Mouse (Mus musculus) forebrain, embryonic 11.5 days (tissue): ENCODE data around the gene Adgb. TPM values are rescaled to one million over a fixed set of nuclear protein-coding genes. Genes with fewer than 3 reads are reported as not detected.

Experiments used
- ATAC-seq: fragments of 200-750 bp; cut with Nextera tagmentation; replicated peaks from 2 replicates; pipeline ENCODE4 v1.8.0; 2017; ENCODE audit warnings: moderate TSS enrichment; ENCODE audit not compliant: low FRiP score
- DNase-seq: peaks from one replicate; pipeline ENCODE4 v3.0.0-alpha.2; 2017; ENCODE audit warnings: low spot score
- H3K27ac ChIP-seq: fragments of 300-500 bp; sonication (generic); 2 replicates; pipeline ENCODE4 v1.5.1; 2014; ENCODE audit warnings: low read depth, low read length
- H3K27me3 ChIP-seq: fragments of 300-500 bp; sonication (generic); 2 replicates; pipeline ENCODE4 v1.6.1; 2014; ENCODE audit warnings: mild to moderate bottlenecking, low read length, mixed read lengths; ENCODE audit not compliant: control insufficient read depth, insufficient read depth
- H3K36me3 ChIP-seq: fragments of 300-500 bp; sonication (generic); 2 replicates; pipeline ENCODE4 v1.6.1; 2014; ENCODE audit warnings: mild to moderate bottlenecking, low read length, moderate library complexity, mixed read lengths; ENCODE audit not compliant: control insufficient read depth, insufficient read depth
- H3K4me1 ChIP-seq: fragments of 300-500 bp; sonication (generic); replicated peaks from 2 replicates; pipeline ENCODE4 v1.6.1; 2014; ENCODE audit warnings: low read length, mixed read lengths; ENCODE audit not compliant: control insufficient read depth, insufficient read depth
- H3K4me2 ChIP-seq: fragments of 300-500 bp; sonication (generic); 2 replicates; pipeline ENCODE4 v1.6.1; 2014; ENCODE audit warnings: low read depth, mild to moderate bottlenecking, low read length, moderate library complexity, mixed read lengths; ENCODE audit not compliant: severe bottlenecking
- H3K4me3 ChIP-seq: fragments of 300-500 bp; sonication (generic); 2 replicates; pipeline ENCODE4 v1.5.1; 2014; ENCODE audit warnings: low read depth, low read length
- H3K9ac ChIP-seq: fragments of 300-500 bp; sonication (generic); 2 replicates; pipeline ENCODE4 v1.6.1; 2014; ENCODE audit warnings: low read length
- H3K9me3 ChIP-seq: fragments of 300-500 bp; sonication (generic); 2 replicates; pipeline ENCODE4 v1.6.1; 2016; ENCODE audit warnings: low read length, mixed read lengths; ENCODE audit not compliant: control insufficient read depth
- WGBS: fragments of 180-500 bp; shearing (Covaris S2); extraction: QIAGEN DNeasy Blood & Tissue Kit; methylation state at CpG from one replicate; pipeline ENCODE4 v1.1.7; 2014; 5-methylcytosine and 5-hydroxymethylcytosine counted together
- polyA plus RNA-seq: library from polyadenylated mRNA; unstranded; fragments of >200 nt; fragmentation: Nextera tagmentation; extraction: Ambion mirVana; gene quantifications from 2 replicates; pipeline ENCODE4 v1.2.1, GENCODE M21; 2014

Gene Adgb
- polyA plus RNA-seq, 1 experiment from 2014 or later = 0.07 TPM

DNA sequence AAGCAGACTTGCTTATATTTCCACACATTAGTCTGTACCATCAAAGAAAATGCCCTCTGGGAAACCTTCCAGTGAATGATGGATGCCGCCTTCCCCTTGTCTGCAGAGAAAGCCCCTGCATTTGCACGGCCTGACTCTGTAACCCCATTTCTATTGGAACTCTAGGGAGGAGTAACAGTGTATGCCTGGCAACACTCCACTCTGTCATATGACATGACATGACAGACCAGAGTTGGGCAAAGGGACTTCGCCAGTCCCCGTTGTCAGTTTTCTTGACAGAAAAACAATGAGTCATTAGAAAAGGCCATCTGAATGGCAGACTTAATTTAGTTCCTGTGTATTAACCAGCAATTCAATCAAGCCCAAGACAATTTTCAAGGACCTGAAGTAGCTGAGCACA is 167.8 kb downstream of the Adgb start:
- H3K4me2 ChIP-seq = no peak overlapping the region
- DNase-seq (no peak), ATAC-seq (no peak)
- no peaks in the 10 kb centered on the region for H3K27me3 ChIP-seq
- no peak overlapping the region for H3K27ac ChIP-seq
- WGBS = 83% methylated on average over 4 of the region's 4 CpGs
- H3K9me3 ChIP-seq = no peaks in the 10 kb centered on the region
- no peaks in the 10 kb centered on the region for H3K4me1 ChIP-seq
- no peak overlapping the region for H3K4me3 ChIP-seq
- no peak overlapping the region for H3K9ac ChIP-seq
- H3K36me3 ChIP-seq = no peaks in the 10 kb centered on the region

DNA sequence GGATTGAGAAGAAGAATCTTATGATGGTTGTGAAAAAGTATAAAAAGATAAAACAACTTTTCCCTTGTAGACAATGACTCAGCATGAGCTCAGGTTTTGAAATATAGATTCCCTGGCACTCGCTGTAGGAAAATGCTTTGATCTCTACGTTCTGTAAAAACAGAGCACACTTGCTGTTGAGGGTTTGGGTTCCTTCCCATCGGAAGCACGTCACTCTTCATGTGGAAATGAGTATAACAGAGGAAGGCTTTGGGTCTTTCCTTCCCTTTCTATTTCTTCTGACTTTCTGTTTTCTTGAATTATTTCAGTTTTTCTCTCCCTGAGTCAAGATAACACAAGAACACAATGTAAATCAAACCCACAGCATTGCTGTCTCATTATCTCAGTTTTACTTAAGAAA is 170.4 kb downstream of the Adgb start:
- no peak for ATAC-seq
- H3K27me3 ChIP-seq = no peaks in the 10 kb centered on the region
- 10% methylated on average over 4 of the region's 4 CpGs for WGBS

DNA sequence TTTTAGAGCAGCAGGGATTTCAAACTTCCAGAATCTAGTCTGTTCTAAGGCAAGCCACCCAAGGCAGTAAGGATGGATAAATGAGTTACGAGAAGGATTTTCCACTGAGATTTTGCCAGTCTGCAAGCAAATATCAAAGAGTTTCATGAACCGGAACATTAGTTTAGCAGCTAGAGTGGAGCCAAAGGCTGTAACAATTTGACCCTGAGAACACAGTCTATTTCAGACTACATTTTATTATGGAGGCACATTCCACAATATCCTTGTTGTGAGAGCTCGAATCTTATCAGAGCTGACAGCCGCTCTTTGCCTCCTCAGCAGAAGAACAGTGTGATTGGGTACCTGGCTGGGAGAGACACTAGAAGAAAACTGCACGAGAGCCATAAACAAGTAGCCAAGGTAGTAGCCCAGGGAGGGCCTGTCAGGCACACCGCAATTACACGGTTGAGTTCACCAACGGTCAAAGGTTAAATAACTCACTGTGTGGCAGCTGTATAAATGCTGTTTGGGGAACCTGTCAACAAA is 171.1 kb downstream of the Adgb start:
- H3K9ac ChIP-seq = no peak overlapping the region
- H3K27me3 ChIP-seq = no peaks in the 10 kb centered on the region
- DNase-seq = no peak
- H3K27ac ChIP-seq = no peak overlapping the region
- ATAC-seq = peak; percentile 61
- no peak overlapping the region for H3K4me3 ChIP-seq
- WGBS = 26% methylated on average over 8 of the region's 8 CpGs
- H3K4me1 ChIP-seq = no peaks in the 10 kb centered on the region
- H3K36me3 ChIP-seq = no peaks in the 10 kb centered on the region
- H3K9me3 ChIP-seq = no peaks in the 10 kb centered on the region
- no peak overlapping the region for H3K4me2 ChIP-seq

More for the DNA sequence above, 170.4 kb downstream of the Adgb start:
- Histone ChIP-seq H3K4me1 (no peaks in the 10 kb centered on the region), H3K27ac (no peak overlapping the region), H3K36me3 (no peaks in the 10 kb centered on the region), H3K9ac (no peak overlapping the region), H3K9me3 (no peaks in the 10 kb centered on the region), H3K4me3 (no peak overlapping the region), H3K4me2 (no peak overlapping the region)
- no peak for DNase-seq

DNA sequence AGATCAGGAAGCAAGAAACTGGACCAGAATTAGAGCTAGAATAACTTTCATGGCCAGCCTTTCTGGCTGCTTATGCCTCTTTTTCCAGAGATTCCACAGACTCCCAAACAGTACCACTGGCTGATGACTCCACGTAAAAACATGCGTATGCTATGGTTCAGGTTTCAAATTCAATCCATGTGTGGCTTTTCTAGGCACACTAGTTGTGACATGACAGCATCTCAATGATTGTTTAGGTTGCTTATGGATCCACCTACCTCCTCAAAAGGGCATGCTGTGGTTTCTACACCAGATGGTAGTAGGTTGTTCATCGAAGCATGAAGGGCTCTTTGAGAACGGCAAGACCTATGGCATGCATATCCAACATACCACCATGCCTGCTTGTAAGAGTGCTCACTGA is 172.1 kb downstream of the Adgb start:
- Histone ChIP-seq H3K9me3 (no peaks in the 10 kb centered on the region), H3K36me3 (no peaks in the 10 kb centered on the region), H3K4me2 (no peak overlapping the region), H3K27me3 (no peaks in the 10 kb centered on the region), H3K27ac (no peak overlapping the region), H3K4me3 (no peak overlapping the region), H3K9ac (no peak overlapping the region), H3K4me1 (no peaks in the 10 kb centered on the region)
- ATAC-seq (no peak), DNase-seq (no peak)
- WGBS = 79% methylated on average over 4 of the region's 4 CpGs

DNA sequence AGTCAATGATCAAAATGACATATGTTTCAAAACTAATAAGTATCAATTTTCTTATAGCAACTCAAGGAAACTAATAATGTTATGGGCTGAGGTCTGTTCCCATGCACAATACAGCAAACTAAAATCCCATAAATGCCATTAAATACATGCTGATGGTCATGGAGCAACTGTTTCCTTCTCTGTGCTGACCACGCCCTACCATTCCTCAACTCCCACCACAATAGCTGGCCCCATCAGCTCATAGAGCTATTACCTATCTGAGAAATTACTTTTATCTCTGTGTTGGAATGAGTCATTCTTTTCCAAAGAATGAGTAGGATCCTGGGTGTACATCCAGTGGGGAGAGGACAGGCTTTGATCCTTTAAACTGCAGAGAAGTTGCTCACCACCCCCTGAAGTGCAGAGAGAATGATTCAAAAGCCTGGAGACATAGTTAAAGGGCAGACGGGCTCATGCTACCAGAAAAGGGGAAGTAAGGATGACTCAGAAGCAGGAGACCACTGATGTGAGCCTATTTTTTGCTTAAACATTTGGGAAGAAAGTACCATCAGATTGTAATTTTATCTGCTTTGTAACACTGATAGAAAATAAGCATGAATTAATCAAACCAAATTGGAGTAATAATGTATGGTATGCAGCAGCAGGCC is 184.8 kb downstream of the Adgb start:
- DNase-seq (no peak), ATAC-seq (no peak)
- no peaks in the 10 kb centered on the region for H3K9me3 ChIP-seq
- no peak overlapping the region for H3K9ac ChIP-seq
- H3K4me2 ChIP-seq = no peak overlapping the region
- no peaks in the 10 kb centered on the region for H3K27me3 ChIP-seq
- 67% methylated on average over 2 of the region's 2 CpGs for WGBS
- H3K27ac ChIP-seq = no peak overlapping the region
- no peak overlapping the region for H3K4me3 ChIP-seq
- H3K36me3 ChIP-seq = no peaks in the 10 kb centered on the region
- no peaks in the 10 kb centered on the region for H3K4me1 ChIP-seq

Other genes starting within 250 kb of the Adgb start
- gene Rab32, start 85.9 kb upstream of the Adgb start, polyA plus RNA-seq = 10.5 TPM in 2 replicates
- gene Gm10944, start 209.0 kb upstream of the Adgb start, polyA plus RNA-seq = not detected in 2 replicates